Mouse (Mus musculus) spleen, adult 2 months (tissue): ENCODE results near the gene Gm37240.

ENCODE experiments used
- CTCF ChIP-seq: fragments of 200-500 bp; IDR thresholded peaks from 2 replicates; pipeline ENCODE4 v1.5.1; 2011; ENCODE audit warnings: mild to moderate bottlenecking, inconsistent platforms; ENCODE audit not compliant: insufficient read depth, insufficient read length, insufficient replicate concordance; ENCODE audit errors: extremely low read depth
- POLR2A ChIP-seq: fragments of 200-500 bp; IDR thresholded peaks from 2 replicates; pipeline ENCODE4 v1.6.1; 2011; ENCODE audit warnings: low read depth, low read length, inconsistent platforms

DNA sequence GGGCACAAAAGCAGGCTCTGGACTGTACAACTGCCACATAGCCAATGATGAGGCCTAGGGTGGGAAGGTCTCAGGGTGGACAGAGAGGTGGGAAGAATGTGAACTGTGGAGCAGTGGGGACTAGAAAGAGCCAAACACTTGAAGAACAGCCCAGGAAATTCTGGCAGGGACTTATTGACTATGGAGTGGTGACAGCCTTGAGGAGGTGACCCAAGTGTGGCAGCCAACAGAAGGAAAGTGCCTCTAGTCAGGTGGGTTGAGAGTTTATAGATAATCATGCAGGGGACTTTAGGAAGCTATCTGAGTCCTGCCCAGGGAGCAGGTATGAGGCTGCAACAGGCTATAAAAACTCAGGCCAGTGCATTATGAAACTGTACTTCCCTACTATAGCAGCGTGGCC is 369.2 kb downstream of the Gm37240 start:
- no peak for TF ChIP-seq CTCF
- no peak for TF ChIP-seq POLR2A
